Mouse (Mus musculus) forebrain, embryonic 15.5 days (tissue): ENCODE results near the gene Togaram2. TPM values are rescaled to one million over a fixed set of nuclear protein-coding genes. Genes with fewer than 3 reads are reported as not detected.
"Not testable (repeated sequence)": the region's sequence is repeated elsewhere in the genome, so short reads cannot be mapped to it uniquely, and the experiment has no call there.

Source experiments
- ATAC-seq: fragments of 200-750 bp; cut with Nextera tagmentation; replicated peaks from 2 replicates; pipeline ENCODE4 v1.8.0; 2017; ENCODE audit warnings: mild to moderate bottlenecking, moderate TSS enrichment, moderate library complexity
- H3K27ac ChIP-seq: fragments of 300-500 bp; sonication (generic); replicated peaks from 2 replicates; pipeline ENCODE4 v1.5.1; 2015; ENCODE audit warnings: mild to moderate bottlenecking, inconsistent platforms
- H3K27me3 ChIP-seq: fragments of 300-500 bp; sonication (generic); 2 replicates; pipeline ENCODE4 v1.6.1; 2015; ENCODE audit warnings: inconsistent platforms
- H3K36me3 ChIP-seq: fragments of 300-500 bp; sonication (generic); 2 replicates; pipeline ENCODE4 v1.6.1; 2015; ENCODE audit warnings: mild to moderate bottlenecking, inconsistent platforms
- H3K4me1 ChIP-seq: fragments of 300-500 bp; sonication (generic); 2 replicates; pipeline ENCODE4 v1.6.1; 2015; ENCODE audit warnings: inconsistent platforms
- H3K4me2 ChIP-seq: fragments of 300-500 bp; sonication (generic); replicated peaks from 2 replicates; pipeline ENCODE4 v1.6.1; 2015; ENCODE audit warnings: mild to moderate bottlenecking, inconsistent platforms
- H3K4me3 ChIP-seq: fragments of 300-500 bp; sonication (generic); 2 replicates; pipeline ENCODE4 v1.5.1; 2015; ENCODE audit warnings: mild to moderate bottlenecking, inconsistent platforms
- H3K9ac ChIP-seq: fragments of 300-500 bp; sonication (generic); replicated peaks from 2 replicates; pipeline ENCODE4 v1.6.1; 2015; ENCODE audit warnings: mild to moderate bottlenecking, inconsistent platforms
- H3K9me3 ChIP-seq: fragments of 300-500 bp; sonication (generic); 2 replicates; pipeline ENCODE4 v1.6.1; 2016; ENCODE audit warnings: inconsistent platforms
- WGBS: fragments of 180-500 bp; shearing (Covaris S2); methylation state at CpG from one replicate; pipeline ENCODE4 v1.1.7; 2015; ENCODE audit warnings: mixed read lengths; 5-methylcytosine and 5-hydroxymethylcytosine counted together
- polyA plus RNA-seq: library from polyadenylated mRNA; unstranded; fragments of >200 nt; fragmentation: Nextera tagmentation; extraction: Ambion mirVana; gene quantifications from 2 replicates; pipeline ENCODE4 v1.2.1, GENCODE M21; 2015

Togaram2 gene
- polyA plus RNA-seq: 0.36 and 0.79 TPM in 2 replicates

- H3K4me3 ChIP-seq: no peak within 1 kb of the TSS
- H3K27ac ChIP-seq: no peak within 1 kb of the TSS
- no peaks in the 10 kb centered on the region for H3K27me3 ChIP-seq
- peaks cover 13% of the 10 kb centered on the region for H3K4me1 ChIP-seq
- no peak within 1 kb of the TSS for H3K9ac ChIP-seq
- ATAC-seq: no peak; the same call in 1 of the 2 replicates
- no peak within 1 kb of the TSS for H3K4me2 ChIP-seq
- no peaks in the 10 kb centered on the region for H3K36me3 ChIP-seq
- no peaks in the 10 kb centered on the region for H3K9me3 ChIP-seq
- WGBS: 30% methylated on average over 9 of the region's 9 CpGs
Measured at GRCm38 (mm10) chr17:71673092-71673491, at the start of gene Togaram2. Gene Togaram2, plus strand, starts transcription at chr17:71673261.

DNA sequence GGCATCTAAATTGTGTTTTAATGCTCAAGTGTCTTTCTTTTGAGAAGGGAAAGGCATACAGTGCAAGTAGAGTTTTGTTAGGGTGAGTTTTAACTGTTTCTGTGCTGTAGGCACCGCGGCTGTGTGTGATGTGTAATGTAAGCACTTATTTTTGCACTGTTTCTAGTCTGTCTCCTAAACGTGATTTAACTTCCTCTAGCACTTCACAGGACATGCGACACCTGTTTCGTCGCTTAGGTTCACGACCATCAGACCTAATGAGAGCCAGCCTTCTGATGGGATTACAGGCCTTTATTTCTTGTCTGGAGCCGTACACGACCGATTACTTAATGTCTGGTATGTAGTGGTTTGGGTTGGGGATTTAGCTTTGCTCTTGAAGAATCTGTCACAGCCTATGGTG lies 41.3 kb upstream of the Togaram2 start:
- H3K4me2 ChIP-seq: no peak overlapping the region
- no peak overlapping the region for H3K27ac ChIP-seq
- H3K9me3 ChIP-seq: no peaks in the 10 kb centered on the region
- no peaks in the 10 kb centered on the region for H3K4me1 ChIP-seq
- no peaks in the 10 kb centered on the region for H3K27me3 ChIP-seq
- ATAC-seq: no peak
- H3K9ac ChIP-seq: no peak overlapping the region
- H3K4me3 ChIP-seq: no peak overlapping the region
- peaks cover 69% of the 10 kb centered on the region for H3K36me3 ChIP-seq
- 87% methylated on average over 10 of the region's 10 CpGs for WGBS

DNA sequence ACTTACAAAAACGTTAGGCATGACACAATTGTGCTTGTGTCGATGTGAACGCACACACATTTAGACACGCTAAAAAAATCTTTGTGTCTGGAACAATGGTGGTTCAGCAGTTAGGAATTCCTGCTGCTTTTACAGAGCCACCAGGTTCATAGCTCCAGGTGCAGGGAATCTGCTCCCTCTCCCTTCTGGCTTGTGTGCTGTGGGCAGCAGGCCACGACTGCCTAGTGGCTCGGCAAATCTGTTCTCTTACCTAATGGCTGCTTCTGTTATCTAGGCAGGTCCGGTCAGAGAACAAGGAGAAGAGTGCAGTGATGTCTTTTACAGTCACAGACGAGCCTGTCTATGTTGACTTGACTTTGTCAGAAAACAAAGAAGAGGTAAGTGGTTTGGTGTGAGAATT lies 39.7 kb upstream of the Togaram2 start:
- no peaks in the 10 kb centered on the region for H3K27me3 ChIP-seq
- H3K27ac ChIP-seq: no peak overlapping the region
- H3K4me1 ChIP-seq: no peaks in the 10 kb centered on the region
- H3K4me2 ChIP-seq: no peak overlapping the region
- peaks cover 67% of the 10 kb centered on the region for H3K36me3 ChIP-seq
- no peak overlapping the region for H3K9ac ChIP-seq
- ATAC-seq: no peak
- no peak overlapping the region for H3K4me3 ChIP-seq
- WGBS: 88% methylated on average over 8 of the region's 8 CpGs
- no peaks in the 10 kb centered on the region for H3K9me3 ChIP-seq

DNA sequence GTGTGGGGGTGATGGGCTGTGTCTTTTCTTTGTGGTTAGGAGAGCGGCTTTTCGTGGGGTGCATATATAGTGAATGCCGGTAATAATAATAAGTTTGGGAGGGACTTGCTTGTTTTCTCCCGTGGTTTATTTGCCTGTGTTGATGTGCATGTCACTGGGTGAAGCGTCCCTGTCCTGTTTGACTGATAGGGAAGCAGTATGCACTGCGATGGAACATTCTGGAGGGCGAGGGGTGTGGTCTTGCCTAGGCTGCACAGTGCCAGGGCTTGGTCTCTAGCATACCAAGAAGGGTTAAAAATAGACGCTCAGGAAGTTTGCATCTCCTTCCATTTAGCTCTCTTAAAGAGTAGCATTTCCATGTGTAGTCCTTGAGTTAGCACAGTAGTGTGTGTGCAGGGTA lies 36.3 kb upstream of the Togaram2 start:
- H3K27me3 ChIP-seq: no peaks in the 10 kb centered on the region
- H3K4me1 ChIP-seq: no peaks in the 10 kb centered on the region
- H3K9me3 ChIP-seq: no peaks in the 10 kb centered on the region
- no peak overlapping the region for H3K27ac ChIP-seq
- H3K4me2 ChIP-seq: no peak overlapping the region
- peaks cover 78% of the 10 kb centered on the region for H3K36me3 ChIP-seq
- no peak for ATAC-seq
- WGBS: 89% methylated on average over 8 of the region's 8 CpGs
- no peak overlapping the region for H3K4me3 ChIP-seq
- no peak overlapping the region for H3K9ac ChIP-seq

DNA sequence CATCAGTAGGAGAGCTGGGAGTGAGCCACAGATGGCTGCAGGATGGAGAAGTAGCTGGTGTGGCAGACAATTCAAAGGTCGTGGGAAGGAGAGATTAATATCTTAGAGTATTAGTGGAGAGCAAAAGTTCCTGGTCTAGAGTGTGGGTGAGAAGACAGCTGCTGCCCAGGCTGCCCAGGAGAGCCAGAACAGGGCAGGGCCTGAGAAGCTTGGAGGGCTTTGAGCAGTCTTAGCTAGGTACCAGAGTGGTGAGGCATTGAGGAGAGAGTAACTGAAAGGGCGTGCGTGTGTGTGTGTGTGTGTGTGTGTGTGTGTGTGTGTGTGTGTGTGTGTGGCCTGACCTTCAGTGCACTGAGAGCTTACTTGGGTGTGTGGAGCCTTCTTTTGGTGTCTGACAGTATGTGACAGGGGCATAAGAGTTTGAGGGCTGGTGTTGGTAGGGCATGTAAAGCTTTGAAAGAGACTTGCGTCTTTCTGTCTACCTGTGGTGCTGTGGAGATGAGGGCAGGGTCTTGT lies 35.3 kb upstream of the Togaram2 start:
- Histone ChIP-seq H3K27ac (no peak overlapping the region), H3K4me1 (no peaks in the 10 kb centered on the region), H3K9ac (no peak overlapping the region), H3K27me3 (no peaks in the 10 kb centered on the region), H3K9me3 (no peaks in the 10 kb centered on the region), H3K4me3 (no peak overlapping the region), H3K4me2 (no peak overlapping the region), H3K36me3 (peaks cover 81% of the 10 kb centered on the region)
- ATAC-seq: no peak
- WGBS: 93% methylated on average over 4 of the region's 4 CpGs

DNA sequence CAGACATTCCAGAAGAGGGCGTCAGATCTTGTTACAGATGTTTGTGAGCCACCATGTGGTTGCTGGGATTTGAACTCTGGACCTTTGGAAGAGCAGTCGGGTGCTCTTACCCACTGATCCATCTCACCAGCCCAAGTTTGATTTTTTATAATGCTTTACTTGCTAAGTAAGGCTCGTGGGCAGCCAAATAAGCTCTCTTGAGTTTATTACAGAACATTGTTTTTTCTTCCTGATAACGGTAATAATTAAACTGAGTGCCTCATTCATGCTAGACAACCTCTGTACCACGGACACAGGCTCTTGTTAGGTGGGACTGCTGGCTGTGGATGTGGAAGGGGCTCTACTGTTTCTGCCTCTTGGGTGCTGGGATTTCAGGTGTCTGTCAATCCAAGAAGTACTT lies 34.0 kb upstream of the Togaram2 start:
- 83% methylated on average over 5 of the region's 5 CpGs for WGBS
- ATAC-seq, H3K27ac ChIP-seq, H3K4me1 ChIP-seq, H3K9me3 ChIP-seq, H3K4me2 ChIP-seq, H3K4me3 ChIP-seq, H3K27me3 ChIP-seq, H3K9ac ChIP-seq: not testable (repeated sequence)
- H3K36me3 ChIP-seq: peaks cover 74% of the 10 kb centered on the region

GRCm38 (mm10) chr17:71640421-71641085 lies 32.5 kb upstream of the Togaram2 start:
- Histone ChIP-seq H3K9me3 (no peaks in the 10 kb centered on the region), H3K36me3 (peaks cover 68% of the 10 kb centered on the region), H3K9ac (no peak overlapping the region), H3K4me3 (no peak overlapping the region), H3K4me2 (no peak overlapping the region), H3K4me1 (no peaks in the 10 kb centered on the region), H3K27ac (no peak overlapping the region), H3K27me3 (no peaks in the 10 kb centered on the region)
- ATAC-seq: no peak
- 89% methylated on average over 9 of the region's 9 CpGs for WGBS

DNA sequence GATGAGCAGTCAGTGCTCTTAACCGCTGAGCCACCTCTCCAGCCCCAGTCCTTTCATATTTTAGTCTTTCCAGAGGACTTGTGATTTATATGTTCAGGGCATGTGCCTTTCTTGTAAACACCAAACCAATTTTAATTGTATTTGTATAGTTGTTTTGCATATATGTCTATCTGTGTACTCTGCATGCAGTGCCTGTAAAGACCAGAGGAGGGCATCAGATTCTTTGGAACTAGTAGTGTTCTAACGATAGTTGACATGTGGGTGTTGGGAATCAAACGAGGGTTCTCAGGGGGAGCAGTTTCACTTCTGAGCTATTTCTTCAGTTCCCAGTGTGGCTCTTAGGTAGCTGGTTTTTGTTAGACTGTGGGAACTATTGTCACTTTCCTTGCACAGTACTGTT lies 30.9 kb upstream of the Togaram2 start:
- Histone ChIP-seq H3K9ac (no peak overlapping the region), H3K4me3 (no peak overlapping the region), H3K36me3 (peaks cover 53% of the 10 kb centered on the region), H3K4me1 (no peaks in the 10 kb centered on the region), H3K27ac (no peak overlapping the region), H3K27me3 (no peaks in the 10 kb centered on the region), H3K4me2 (no peak overlapping the region), H3K9me3 (no peaks in the 10 kb centered on the region)
- ATAC-seq: no peak
- WGBS: 90% methylated on average over 3 of the region's 3 CpGs

DNA sequence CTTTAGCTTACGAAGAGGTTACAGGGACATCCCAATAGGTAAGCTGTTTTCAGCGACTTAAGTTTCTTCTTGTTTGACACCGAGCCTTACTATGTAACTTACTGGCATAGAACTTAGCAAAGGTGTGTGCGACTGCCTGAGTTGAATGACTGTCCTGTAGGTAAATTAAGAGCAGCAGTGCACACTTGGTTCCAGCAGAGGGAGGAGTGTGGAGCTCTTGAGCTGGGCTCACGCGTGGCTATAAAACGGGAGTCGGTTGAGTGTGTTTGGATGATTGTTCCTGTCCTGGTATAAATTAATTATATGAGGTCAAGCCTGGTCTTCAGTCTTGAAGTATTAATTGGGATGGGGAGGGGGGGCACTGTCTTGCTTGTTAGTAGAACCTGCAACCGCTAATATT lies 23.1 kb upstream of the Togaram2 start:
- H3K9me3 ChIP-seq: no peaks in the 10 kb centered on the region
- no peaks in the 10 kb centered on the region for H3K4me1 ChIP-seq
- ATAC-seq: no peak
- H3K4me3 ChIP-seq: no peak overlapping the region
- no peak overlapping the region for H3K4me2 ChIP-seq
- no peaks in the 10 kb centered on the region for H3K27me3 ChIP-seq
- no peak overlapping the region for H3K9ac ChIP-seq
- H3K36me3 ChIP-seq: peaks cover 44% of the 10 kb centered on the region
- no peak overlapping the region for H3K27ac ChIP-seq
- 92% methylated on average over 9 of the region's 9 CpGs for WGBS

DNA sequence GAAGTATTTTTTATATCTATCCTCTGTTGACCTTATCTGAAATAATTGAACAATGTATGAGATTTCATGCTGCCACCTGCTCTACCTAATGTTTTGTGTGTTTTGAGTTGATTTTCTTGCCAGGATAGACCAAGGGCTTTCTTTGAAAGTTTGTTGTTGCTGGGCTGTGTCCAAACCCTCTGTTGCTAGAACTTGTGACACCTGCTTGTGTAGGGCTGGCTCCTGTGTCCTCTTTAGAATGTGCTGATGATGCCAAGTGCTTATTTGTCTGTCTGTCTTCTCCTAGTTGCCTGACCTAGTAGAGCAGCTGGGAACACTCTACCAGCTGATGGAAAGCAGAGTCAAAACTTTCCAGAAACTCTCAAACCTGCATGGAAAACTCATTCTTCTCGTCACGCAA lies 20.6 kb upstream of the Togaram2 start:
- no peaks in the 10 kb centered on the region for H3K4me1 ChIP-seq
- no peaks in the 10 kb centered on the region for H3K27me3 ChIP-seq
- ATAC-seq: no peak
- H3K4me2 ChIP-seq: no peak overlapping the region
- no peak overlapping the region for H3K4me3 ChIP-seq
- H3K36me3 ChIP-seq: peaks cover 55% of the 10 kb centered on the region
- H3K9me3 ChIP-seq: no peaks in the 10 kb centered on the region
- H3K9ac ChIP-seq: no peak overlapping the region
- H3K27ac ChIP-seq: no peak overlapping the region
- WGBS: 91% methylated on average over 2 of the region's 2 CpGs

- no peaks in the 10 kb centered on the region for H3K9me3 ChIP-seq
- ATAC-seq: no peak
- H3K36me3 ChIP-seq: peaks cover 56% of the 10 kb centered on the region
- no peak overlapping the region for H3K4me3 ChIP-seq
- no peak overlapping the region for H3K9ac ChIP-seq
- WGBS: 87% methylated on average over 5 of the region's 5 CpGs
- no peaks in the 10 kb centered on the region for H3K27me3 ChIP-seq
- no peak overlapping the region for H3K27ac ChIP-seq
- no peaks in the 10 kb centered on the region for H3K4me1 ChIP-seq
- H3K4me2 ChIP-seq: no peak overlapping the region
Measured at GRCm38 (mm10) chr17:71652934-71653333, 20.1 kb upstream of the Togaram2 start.

DNA sequence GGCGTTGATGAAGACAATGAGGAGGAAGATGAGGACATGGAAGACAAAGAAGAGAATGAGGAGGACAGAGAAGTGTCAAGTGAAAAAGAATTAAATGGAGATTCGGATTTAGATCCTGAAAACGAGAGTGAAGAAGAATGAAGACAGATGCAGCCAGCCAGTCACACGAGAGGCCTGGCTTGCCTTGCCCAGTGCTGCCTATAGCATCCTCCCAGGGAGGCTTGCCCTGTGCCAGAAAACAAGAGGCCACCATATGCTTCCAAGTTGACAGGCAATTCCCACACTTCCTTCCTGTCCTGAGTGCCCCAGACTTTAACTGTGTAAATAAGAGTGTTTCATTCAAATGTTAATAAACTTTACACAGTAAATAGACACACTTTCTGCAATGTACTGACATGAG lies 15.5 kb upstream of the Togaram2 start:
- 83% methylated on average over 4 of the region's 4 CpGs for WGBS
- Histone ChIP-seq H3K27me3 (no peaks in the 10 kb centered on the region), H3K27ac (no peak overlapping the region), H3K4me1 (peaks cover 4% of the 10 kb centered on the region), H3K4me2 (no peak overlapping the region), H3K9me3 (no peaks in the 10 kb centered on the region), H3K9ac (no peak overlapping the region), H3K36me3 (peaks cover 39% of the 10 kb centered on the region), H3K4me3 (no peak overlapping the region)
- no peak for ATAC-seq

GRCm38 (mm10) chr17:71658666-71659065 lies 14.4 kb upstream of the Togaram2 start:
- no peak for ATAC-seq
- Histone ChIP-seq H3K36me3 (peaks cover 30% of the 10 kb centered on the region), H3K4me1 (peaks cover 8% of the 10 kb centered on the region), H3K4me2 (no peak overlapping the region), H3K9ac (no peak overlapping the region), H3K4me3 (no peak overlapping the region), H3K9me3 (no peaks in the 10 kb centered on the region), H3K27ac (no peak overlapping the region), H3K27me3 (no peaks in the 10 kb centered on the region)
- WGBS: 92% methylated on average over 10 of the region's 10 CpGs
